Mouse (Mus musculus): ENCODE measurements around the gene Spaca5. TPM values are rescaled to one million over a fixed set of nuclear protein-coding genes. Genes with fewer than 3 reads are reported as not detected.

Spaca5 gene
- total RNA-seq (2015) (not detected in 2 replicates), total RNA-seq (2017) (not detected in 2 replicates)

- no peak for ATAC-seq (ENCODE audit: poor library complexity, severe bottlenecking)
These were observed at the start of gene Spaca5 for GRCm38 (mm10) chrX:21068106-21068505. TSS of gene Spaca5 (plus strand) at chrX:21068406.

- ATAC-seq (ENCODE audit: poor library complexity, severe bottlenecking): peak; percentile 14; the same call in 1 of the 2 replicates
These were observed 6.7 kb upstream of the Spaca5 start for GRCm38 (mm10) chrX:21061460-21061859.

- peak; percentile 99 for ATAC-seq (ENCODE audit: poor library complexity, severe bottlenecking)
These were observed 6.2 kb upstream of the Spaca5 start, which contains the start of gene Zfp182 for GRCm38 (mm10) chrX:21061866-21062543. TSS of gene Zfp182 (minus strand) at chrX:21062316.

- ATAC-seq (ENCODE audit: poor library complexity, severe bottlenecking): no peak
These were observed 5.7 kb upstream of the Spaca5 start for GRCm38 (mm10) chrX:21062544-21062890.

GRCm38 (mm10) chrX:21088645-21088982 lies 20.4 kb downstream of the Spaca5 start:
- ATAC-seq (ENCODE audit: poor library complexity, severe bottlenecking): no peak

- ATAC-seq (ENCODE audit: poor library complexity, severe bottlenecking): peak; percentile 62
These were observed 21.0 kb downstream of the Spaca5 start, which contains the start of gene Zfp300 for GRCm38 (mm10) chrX:21088983-21089866. TSS of gene Zfp300 (minus strand) at chrX:21089527.

GRCm38 (mm10) chrX:21089867-21090239 lies 21.6 kb downstream of the Spaca5 start:
- ATAC-seq (ENCODE audit: poor library complexity, severe bottlenecking): no peak

GRCm38 (mm10) chrX:21115520-21115919 lies 47.3 kb downstream of the Spaca5 start, which contains the start of gene Ssxa1:
TSS of gene Ssxa1 (plus strand) at chrX:21115820.
- no peak for ATAC-seq (ENCODE audit: poor library complexity, severe bottlenecking)

Other genes starting within 250 kb of the Spaca5 start
- gene Timp1, start 198.2 kb upstream of the Spaca5 start, total RNA-seq (2015): not detected in 2 replicates
- 0.55 TPM in 1 of 2 replicates, not detected in the other for gene Timp1, start 198.2 kb upstream of the Spaca5 start, total RNA-seq (2017)
- gene Syn1, start 147.4 kb upstream of the Spaca5 start, total RNA-seq (2015): 2.1 TPM in 2 replicates
- gene Syn1, start 147.4 kb upstream of the Spaca5 start, total RNA-seq (2017): 0.16 TPM in 1 of 2 replicates, not detected in the other
- 150 and 157 TPM in 2 replicates for gene Cfp, start 136.9 kb upstream of the Spaca5 start, total RNA-seq (2015)
- gene Cfp, start 136.9 kb upstream of the Spaca5 start, total RNA-seq (2017): 116 and 120 TPM in 2 replicates
- gene Elk1, start 117.8 kb upstream of the Spaca5 start, total RNA-seq (2015): 7.7 and 8.6 TPM in 2 replicates
- gene Elk1, start 117.8 kb upstream of the Spaca5 start, total RNA-seq (2017): 3.3 and 4.9 TPM in 2 replicates
- gene Uxt, start 106.4 kb upstream of the Spaca5 start, total RNA-seq (2015): 26.0 and 43.6 TPM in 2 replicates
- 15.9 and 19.4 TPM in 2 replicates for gene Uxt, start 106.4 kb upstream of the Spaca5 start, total RNA-seq (2017)
- gene Zfp182, start 6.1 kb upstream of the Spaca5 start, total RNA-seq (2015): 14.3 and 14.4 TPM in 2 replicates
- 11.8 and 15.9 TPM in 2 replicates for gene Zfp182, start 6.1 kb upstream of the Spaca5 start, total RNA-seq (2017)
- 0.07 and 0.45 TPM in 2 replicates for gene Zfp300, start 21.1 kb downstream of the Spaca5 start, total RNA-seq (2015)
- gene Zfp300, start 21.1 kb downstream of the Spaca5 start, total RNA-seq (2017): 0.40 and 1.3 TPM in 2 replicates
- gene Ssxa1, start 47.4 kb downstream of the Spaca5 start, total RNA-seq (2015): not detected in 2 replicates
- not detected in 2 replicates for gene Ssxa1, start 47.4 kb downstream of the Spaca5 start, total RNA-seq (2017)
- gene Gm21876, start 107.2 kb downstream of the Spaca5 start, total RNA-seq (2015): not detected in 2 replicates
- gene Gm21876, start 107.2 kb downstream of the Spaca5 start, total RNA-seq (2017): not detected in 2 replicates

Measured in megakaryocyte, adult 5-6 weeks (primary cell).